Mouse (Mus musculus): ENCODE results near the gene Bbs9.

Bbs9 gene

DNA sequence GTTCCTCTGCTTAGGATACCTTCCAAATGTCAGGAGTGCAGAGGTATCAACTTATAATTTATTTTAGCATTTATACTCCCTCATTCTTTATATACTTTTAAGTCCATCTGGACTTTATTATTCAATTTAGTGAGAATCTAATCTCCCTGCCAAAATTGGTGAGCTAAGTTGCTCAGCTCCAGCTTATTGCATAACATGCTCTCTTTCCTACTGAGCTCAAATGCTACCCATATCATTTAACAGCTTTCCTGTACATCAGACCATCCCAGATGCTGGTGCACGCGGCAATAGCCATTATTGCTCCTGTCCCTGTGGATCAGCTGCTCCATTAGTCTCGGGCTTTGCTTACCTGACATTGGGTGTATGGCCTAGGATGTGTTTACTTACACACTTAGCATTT, 208.3 kb downstream of the Bbs9 start:
- no peak for DNase-seq (ENCODE audit: low read depth in 2 of 2, low spot score in 2 of 2)

DNA sequence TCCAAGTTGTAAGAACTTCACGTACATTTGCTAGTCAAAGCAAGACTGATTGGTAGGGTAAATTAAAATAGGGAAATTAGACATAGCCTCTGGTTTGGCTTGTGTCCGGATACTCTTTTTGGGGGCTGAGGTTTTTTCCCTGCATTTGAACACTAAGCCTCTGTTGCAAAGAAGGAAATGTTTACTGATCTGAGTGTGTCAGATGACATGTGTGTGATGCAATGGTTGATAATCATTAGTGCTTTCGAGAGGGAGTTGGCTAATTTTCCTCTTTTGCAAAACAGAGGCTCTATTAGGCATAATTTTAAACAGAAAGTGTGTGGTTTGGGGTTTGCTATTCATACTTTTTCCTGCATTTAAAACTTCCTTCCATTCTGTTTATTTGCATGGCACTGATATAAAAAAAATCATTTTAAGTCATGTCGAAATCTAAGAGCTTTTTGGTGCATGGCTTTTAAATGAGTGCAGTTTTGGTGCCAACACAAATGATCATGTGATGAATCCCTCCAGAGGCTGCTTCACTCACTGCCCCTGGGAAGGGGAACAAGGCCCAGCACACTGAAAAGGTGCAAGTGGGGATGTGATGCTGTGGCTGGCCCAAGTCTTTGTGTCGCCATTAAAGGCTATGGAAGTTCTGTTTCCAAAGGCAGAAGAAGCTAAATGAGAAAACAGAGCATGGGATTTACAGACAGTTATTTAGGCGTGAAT, 211.4 kb downstream of the Bbs9 start:
- no peak for DNase-seq (ENCODE audit: low read depth in 2 of 2, low spot score in 2 of 2)

DNA sequence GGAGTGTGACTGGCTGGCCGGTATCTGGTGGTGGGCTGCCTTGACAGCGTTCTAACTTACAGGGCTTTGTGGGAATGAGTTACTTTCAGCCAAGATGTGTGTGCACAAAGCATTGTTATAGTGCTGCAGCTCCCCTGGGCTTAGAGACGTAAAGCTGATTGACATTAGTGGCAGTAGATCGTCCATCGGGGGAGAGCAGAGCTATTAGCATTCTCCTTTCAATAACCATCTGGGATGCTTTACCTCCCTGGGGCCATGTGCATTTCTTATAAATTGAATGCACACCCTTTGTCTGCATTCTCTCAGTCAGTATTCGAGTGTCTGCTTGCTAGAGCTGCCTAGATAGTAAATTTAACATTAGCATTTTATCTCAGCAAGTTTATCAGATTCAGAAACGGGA, 214.7 kb downstream of the Bbs9 start:
- no peak for DNase-seq (ENCODE audit: low read depth in 2 of 2, low spot score in 2 of 2)

DNA sequence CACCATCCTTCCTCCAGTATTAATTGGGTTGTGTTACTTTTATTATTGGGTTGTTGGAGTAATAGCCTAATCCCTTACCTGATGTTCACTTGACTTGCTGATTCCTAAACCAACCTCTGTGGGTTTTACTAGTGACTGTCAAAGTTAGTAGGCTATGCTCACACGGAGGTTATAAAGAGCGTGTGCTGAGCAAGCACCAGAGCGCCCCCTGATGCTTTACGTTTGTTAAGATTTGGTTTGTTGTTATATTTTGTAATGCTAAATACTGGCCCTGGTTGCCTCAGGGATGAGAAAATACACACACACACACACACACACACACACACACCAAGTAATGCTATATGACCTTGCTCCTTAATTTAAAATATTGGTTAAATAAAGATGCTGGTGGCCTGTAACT, 219.9 kb downstream of the Bbs9 start:
- no peak for DNase-seq (ENCODE audit: low read depth in 2 of 2, low spot score in 2 of 2)

GRCm38 (mm10) chr9:22696809-22697374, 221.4 kb downstream of the Bbs9 start:
- no peak for DNase-seq (ENCODE audit: low read depth in 2 of 2, low spot score in 2 of 2)

GRCm38 (mm10) chr9:22697811-22698210, 222.3 kb downstream of the Bbs9 start:
- DNase-seq (ENCODE audit: low read depth in 2 of 2, low spot score in 2 of 2), result no peak

DNA sequence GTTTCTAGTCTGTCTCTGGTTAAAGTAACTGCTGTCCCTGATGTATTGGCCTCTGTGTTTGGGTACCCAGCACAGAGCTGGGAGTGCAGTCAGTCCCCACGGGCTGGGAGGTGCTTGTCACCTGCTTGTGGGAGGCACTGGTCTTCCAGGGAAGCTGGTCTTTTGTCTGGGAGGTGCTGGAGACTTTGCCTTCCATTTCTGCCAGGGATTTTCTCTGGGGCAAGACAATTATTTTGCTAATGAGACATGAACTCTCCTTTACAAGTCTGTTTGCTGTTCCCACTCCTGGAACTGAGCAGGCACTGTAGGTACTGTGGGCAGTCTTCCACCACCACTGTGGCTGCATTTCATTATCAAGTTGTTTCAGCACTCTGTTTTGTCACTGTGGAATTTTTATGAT, 223.0 kb downstream of the Bbs9 start:
- DNase-seq (ENCODE audit: low read depth in 2 of 2, low spot score in 2 of 2), result no peak

GRCm38 (mm10) chr9:22702065-22702611, 226.6 kb downstream of the Bbs9 start:
- DNase-seq (ENCODE audit: low read depth in 2 of 2, low spot score in 2 of 2), result no peak

- no peak for DNase-seq (ENCODE audit: low read depth in 2 of 2, low spot score in 2 of 2)
These were observed 227.4 kb downstream of the Bbs9 start for GRCm38 (mm10) chr9:22702812-22703367.

GRCm38 (mm10) chr9:22703541-22703940, 228.0 kb downstream of the Bbs9 start:
- peak in 1 of 2 experiments; percentile 14 for DNase-seq (ENCODE audit: low read depth in 2 of 2, low spot score in 2 of 2)

GRCm38 (mm10) chr9:22707166-22707913, 231.8 kb downstream of the Bbs9 start:
- DNase-seq (ENCODE audit: low read depth in 2 of 2, low spot score in 2 of 2), result no peak

GRCm38 (mm10) chr9:22708970-22709726, 233.6 kb downstream of the Bbs9 start:
- no peak for DNase-seq (ENCODE audit: low read depth in 2 of 2, low spot score in 2 of 2)

DNA sequence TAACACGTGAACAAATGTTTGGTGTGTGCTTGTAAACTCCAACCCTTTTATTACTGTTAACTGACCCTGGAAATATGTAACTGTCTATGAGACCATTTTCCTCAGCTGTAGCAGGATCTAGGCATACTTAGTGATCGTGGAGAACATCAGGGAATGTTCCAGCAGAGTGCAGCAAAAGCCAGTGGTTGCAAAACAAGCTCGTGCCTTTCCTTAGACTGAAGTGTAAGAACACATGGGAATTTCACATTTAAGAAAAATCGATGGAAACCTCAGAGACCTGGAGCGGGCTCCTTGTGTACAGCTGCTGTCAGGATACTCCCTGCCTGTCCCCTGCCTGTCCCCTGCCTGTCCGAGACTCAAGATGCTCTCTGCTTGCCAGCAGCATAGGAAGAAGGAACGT, 234.5 kb downstream of the Bbs9 start:
- no peak for DNase-seq (ENCODE audit: low read depth in 2 of 2, low spot score in 2 of 2)

- no peak for DNase-seq (ENCODE audit: low read depth in 2 of 2, low spot score in 2 of 2)
These were observed 235.8 kb downstream of the Bbs9 start for GRCm38 (mm10) chr9:22711339-22711738.

GRCm38 (mm10) chr9:22712743-22713142, 237.2 kb downstream of the Bbs9 start:
- no peak for DNase-seq (ENCODE audit: low read depth in 2 of 2, low spot score in 2 of 2)

DNA sequence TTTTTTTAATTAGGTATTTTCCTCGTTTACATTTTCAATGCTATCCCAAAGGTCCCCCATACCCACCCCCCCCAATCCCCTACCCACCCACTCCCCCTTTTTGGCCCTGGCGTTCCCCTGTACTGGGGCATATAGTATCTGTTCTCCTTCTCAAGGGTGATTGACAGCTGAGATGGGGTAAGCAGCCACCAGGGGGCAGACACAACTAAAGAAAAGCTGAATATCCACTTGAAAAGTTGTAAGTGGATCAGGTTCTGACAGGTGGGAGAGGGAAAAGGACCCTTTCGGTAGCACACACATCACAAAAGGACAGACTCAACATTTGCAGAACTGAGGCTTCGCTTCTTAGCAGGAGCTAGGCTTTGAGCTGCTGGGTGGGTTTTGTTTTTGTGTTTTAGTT, 237.8 kb downstream of the Bbs9 start:
- DNase-seq (ENCODE audit: low read depth in 2 of 2, low spot score in 2 of 2), result peak in 1 of 2 experiments; percentile 11

GRCm38 (mm10) chr9:22717583-22717982, 242.1 kb downstream of the Bbs9 start:
- no peak for DNase-seq (ENCODE audit: low read depth in 2 of 2, low spot score in 2 of 2)

DNA sequence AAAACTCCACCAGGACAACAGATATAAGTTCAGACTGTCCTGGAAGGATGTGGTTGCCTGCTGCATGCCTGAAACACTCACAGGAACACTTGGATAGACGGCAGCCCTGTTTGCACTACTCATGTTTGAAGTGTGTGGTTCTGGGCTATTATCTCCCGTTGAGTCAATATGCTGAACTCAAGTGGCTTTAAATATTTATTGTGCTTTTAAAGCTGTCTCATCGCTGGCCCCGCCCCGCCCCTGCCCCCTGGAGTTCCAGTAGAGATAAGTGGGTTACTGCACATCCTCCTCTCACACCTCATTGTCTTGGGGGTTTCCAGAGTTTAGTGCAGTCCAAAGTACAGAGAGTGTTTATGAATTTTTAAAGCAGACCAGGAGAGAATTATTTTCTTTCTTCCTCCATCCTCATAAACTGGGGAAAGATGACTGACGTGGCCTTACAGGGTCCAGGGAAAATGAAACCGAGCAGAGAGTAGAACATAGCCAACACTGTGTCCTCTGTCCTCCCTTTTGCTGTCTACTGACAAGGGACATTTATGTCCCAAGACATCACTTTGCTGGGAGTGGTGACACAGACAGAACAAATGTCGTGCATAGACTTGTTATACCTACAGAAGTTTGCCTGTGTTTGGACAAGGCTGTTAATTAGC, 242.8 kb downstream of the Bbs9 start:
- no peak for DNase-seq (ENCODE audit: low read depth in 2 of 2, low spot score in 2 of 2)

- DNase-seq (ENCODE audit: low read depth in 2 of 2, low spot score in 2 of 2), result no peak
These were observed 257.1 kb downstream of the Bbs9 start for GRCm38 (mm10) chr9:22732646-22733045.

GRCm38 (mm10) chr9:22734954-22735353, 259.4 kb downstream of the Bbs9 start:
- no peak for DNase-seq (ENCODE audit: low read depth in 2 of 2, low spot score in 2 of 2)

GRCm38 (mm10) chr9:22735385-22735784, 259.9 kb downstream of the Bbs9 start:
- DNase-seq (ENCODE audit: low read depth in 2 of 2, low spot score in 2 of 2), result no peak

Data from CD8-positive naive resting alpha-beta T cell, adult 2 months (primary cell).